Mouse (Mus musculus): ENCODE results near the gene Gm21834. TPM values are rescaled to one million over a fixed set of nuclear protein-coding genes. Genes with fewer than 3 reads are reported as not detected.

The Gm21834 gene
- total RNA-seq (2012; rRNA removed): not detected in 2 replicates
- total RNA-seq (2014; rRNA removed): not detected in 2 replicates
- not detected in 2 replicates for polyA plus RNA-seq (2012; ENCODE audit: insufficient read length, low read depth)

DNA sequence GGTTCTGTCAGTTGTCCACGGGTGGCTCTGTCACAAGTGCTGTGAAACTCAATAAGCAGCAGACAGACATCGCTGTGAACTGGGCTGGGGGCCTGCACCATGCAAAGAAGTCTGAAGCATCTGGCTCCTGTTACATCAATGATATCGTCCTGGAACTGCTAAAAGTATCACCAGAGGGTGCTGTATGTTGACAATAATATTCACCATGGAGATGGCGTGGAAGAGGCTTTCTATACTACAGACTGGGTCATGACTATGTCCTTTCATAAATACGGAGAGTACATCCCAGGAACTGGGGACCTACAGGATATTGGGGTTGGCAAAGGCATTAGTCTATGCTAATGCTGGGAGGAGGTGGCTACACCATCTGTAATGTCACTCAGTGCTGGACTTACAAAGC lies at the start of gene Gm21834:
Gm21834 (minus strand) TSS at position 101 of the 400 bp plus-strand sequence.
- TF ChIP-seq EP300 (IDR thresholded peaks at IDR 0.05; ENCODE audit: low read length) (no peak), KAT2A (IDR thresholded peaks at IDR 0.05; ENCODE audit: insufficient replicate concordance, low read length) (no peak), USF2 (conservative IDR thresholded peaks at IDR 0.05; ENCODE audit: low read depth, low read length) (no peak), POLR2AphosphoS2 (IDR thresholded peaks at IDR 0.05; ENCODE audit: low read depth, low read length) (no peak), NELFE (IDR thresholded peaks at IDR 0.05; ENCODE audit: low read depth, low read length) (no peak), RCOR1 (conservative IDR thresholded peaks at IDR 0.05; ENCODE audit: low read depth, low read length) (no peak), IRF4 (IDR thresholded peaks at IDR 0.05; ENCODE audit: low read depth, low read length) (no peak), CTCF (conservative IDR thresholded peaks at IDR 0.05 in 1 of 2, IDR thresholded peaks at IDR 0.05 in 1 of 2; ENCODE audit: low read depth in 2 of 2, low read length in 2 of 2) (no peak), BHLHE40 (IDR thresholded peaks at IDR 0.05; ENCODE audit: low read depth, low read length) (no peak), ZKSCAN1 (IDR thresholded peaks at IDR 0.05; ENCODE audit: borderline replicate concordance, low read depth, low read length) (no peak), RAD21 (IDR thresholded peaks at IDR 0.05; ENCODE audit: low read depth, low read length) (no peak)
- Histone ChIP-seq H3K4me3 (replicated peaks in 1 of 3; ENCODE audit: low read depth in 2 of 3, low read length in 2 of 3, poor library complexity in 1 of 3) (no peak within 1 kb of the TSS), H3K9me3 (replicated peaks; ENCODE audit: low read length) (no peaks in the 10 kb centered on the region), H3K9ac (ENCODE audit: insufficient read depth, low read depth) (no peak within 1 kb of the TSS), H3K27ac (ENCODE audit: insufficient read depth, low read depth) (no peak within 1 kb of the TSS), H3K79me2 (replicated peaks; ENCODE audit: control insufficient read depth, extremely low read depth, insufficient read depth, poor library complexity, severe bottlenecking) (no peaks in the 10 kb centered on the region), H3K27me3 (replicated peaks) (no peaks in the 10 kb centered on the region), H3K4me1 (ENCODE audit: control insufficient read depth in 1 of 2, insufficient read depth in 2 of 2) (peaks cover 0 to 12% of the 10 kb centered on the region in 2 experiments; a peak in 1 of 4 replicates), H3K36me3 (replicated peaks in 1 of 2; ENCODE audit: control insufficient read depth in 1 of 2, insufficient read depth in 1 of 2, low read length in 1 of 2) (no peaks in the 10 kb centered on the region), H3K4me2 (ENCODE audit: insufficient read depth, low read depth, poor library complexity, severe bottlenecking) (no peak within 1 kb of the TSS)
- in situ Hi-C loops (cut with MboI; ENCODE audit: low pct_ligation_motif_present, low pct_unique_long_range_greater_than_20kb, low sequenced_read_pairs) (no loop called here), dilution Hi-C loops (cut with MboI; ENCODE audit: extremely low pct_ligation_motif_present, extremely low pct_unique_long_range_greater_than_20kb, low sequenced_read_pairs) (no loop called here)
- no peak for DNase-seq (ENCODE audit: extremely low read depth)

DNA sequence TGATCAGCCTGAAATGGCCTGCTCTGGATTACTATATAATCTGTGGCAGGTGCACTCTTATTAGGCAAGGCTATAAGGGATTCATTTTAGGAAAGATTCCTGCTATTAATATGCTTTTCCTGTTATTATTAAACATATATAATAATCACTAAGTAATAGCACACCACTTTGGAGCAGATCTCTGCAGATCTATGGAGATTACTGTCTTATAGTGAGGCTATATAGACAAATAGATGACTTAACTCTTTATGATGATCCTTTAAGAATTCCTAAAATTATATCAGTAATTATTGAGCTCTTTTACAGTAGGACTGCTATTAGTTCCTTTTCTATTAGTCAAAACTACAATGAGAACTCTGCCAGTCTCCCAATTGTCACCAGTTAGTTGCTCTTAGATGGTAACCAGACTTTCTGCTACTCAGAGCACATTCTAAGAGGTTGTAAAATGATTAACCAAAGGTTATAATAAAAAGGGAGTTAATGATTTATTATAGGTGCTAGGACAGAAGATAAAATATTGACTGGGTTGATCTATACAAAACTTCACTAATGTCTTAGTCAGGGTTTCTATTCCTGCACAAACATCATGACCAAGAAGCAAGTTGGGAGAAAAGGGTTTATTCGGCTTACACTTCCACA lies 46.3 kb upstream of the Gm21834 start:
- in situ Hi-C loops (cut with MboI; ENCODE audit: low pct_ligation_motif_present, low pct_unique_long_range_greater_than_20kb, low sequenced_read_pairs) (no loop called here), dilution Hi-C loops (cut with MboI; ENCODE audit: extremely low pct_ligation_motif_present, extremely low pct_unique_long_range_greater_than_20kb, low sequenced_read_pairs) (no loop called here)
- no peaks in the 10 kb centered on the region for H3K79me2 ChIP-seq (replicated peaks; ENCODE audit: control insufficient read depth, extremely low read depth, insufficient read depth, poor library complexity, severe bottlenecking)
- H3K4me1 ChIP-seq (ENCODE audit: control insufficient read depth in 1 of 2, insufficient read depth in 2 of 2): no peaks in the 10 kb centered on the region
- H3K27me3 ChIP-seq (replicated peaks): no peaks in the 10 kb centered on the region
- no peak overlapping the region for H3K4me2 ChIP-seq (ENCODE audit: insufficient read depth, low read depth, poor library complexity, severe bottlenecking)
- no peak for TF ChIP-seq JUND (conservative IDR thresholded peaks at IDR 0.05; ENCODE audit: low read depth, low read length)
- no peak for TF ChIP-seq ELF1 (IDR thresholded peaks at IDR 0.05; ENCODE audit: low read depth, low read length)
- no peak for TF ChIP-seq MYC (IDR thresholded peaks at IDR 0.05; ENCODE audit: low read depth, low read length)
- no peak for TF ChIP-seq MXI1 (IDR thresholded peaks at IDR 0.05; ENCODE audit: low read depth, low read length)
- TF ChIP-seq CTCF (conservative IDR thresholded peaks at IDR 0.05 in 1 of 2, IDR thresholded peaks at IDR 0.05 in 1 of 2; ENCODE audit: low read depth in 2 of 2, low read length in 2 of 2): no peak
- no peak for TF ChIP-seq KAT2A (IDR thresholded peaks at IDR 0.05; ENCODE audit: insufficient replicate concordance, low read length)
- no peak for TF ChIP-seq ZMIZ1 (IDR thresholded peaks at IDR 0.05; ENCODE audit: low read depth, low read length)
- no peak for TF ChIP-seq MAZ (IDR thresholded peaks at IDR 0.05; ENCODE audit: low read depth, low read length)
- TF ChIP-seq SIN3A (IDR thresholded peaks at IDR 0.05; ENCODE audit: low read length): no peak
- no peak for TF ChIP-seq POLR2A (IDR thresholded peaks at IDR 0.05; ENCODE audit: low read depth, low read length)
- no peak for TF ChIP-seq TCF12 (IDR thresholded peaks at IDR 0.05; ENCODE audit: low read depth, low read length)
- TF ChIP-seq ZC3H11A (IDR thresholded peaks at IDR 0.05; ENCODE audit: low read depth, low read length): no peak
- TF ChIP-seq CHD1 (IDR thresholded peaks at IDR 0.05; ENCODE audit: low read depth, low read length): no peak
- H3K4me3 ChIP-seq (replicated peaks in 1 of 3; ENCODE audit: low read depth in 2 of 3, low read length in 2 of 3, poor library complexity in 1 of 3): no peak overlapping the region
- no peak overlapping the region for H3K9ac ChIP-seq (ENCODE audit: insufficient read depth, low read depth)
- no peak overlapping the region for H3K27ac ChIP-seq (ENCODE audit: insufficient read depth, low read depth)
- no peaks in the 10 kb centered on the region for H3K36me3 ChIP-seq (replicated peaks in 1 of 2; ENCODE audit: control insufficient read depth in 1 of 2, insufficient read depth in 1 of 2, low read length in 1 of 2)
- no peaks in the 10 kb centered on the region for H3K9me3 ChIP-seq (replicated peaks; ENCODE audit: low read length)
- no peak for DNase-seq (ENCODE audit: extremely low read depth)

Measured in CH12.LX (cell line).